Mouse (Mus musculus) spleen, adult 2 months (tissue): ENCODE measurements around the gene Lrrc3. TPM values are rescaled to one million over a fixed set of nuclear protein-coding genes. Genes with fewer than 3 reads are reported as not detected.

Experiments
- DNase-seq, 2 experiments: peaks; one replicate each; pipeline versions ENCODE4 v3.0.0 to v3.0.0-alpha.2; 2012 to 2021; ENCODE audit warnings: low spot score in 2 of 2, low read depth in 1 of 2
- H3K27ac ChIP-seq: fragments of 200-500 bp; 2 replicates; pipeline ENCODE4 v1.5.1; 2012; ENCODE audit warnings: low read length, inconsistent platforms; ENCODE audit not compliant: insufficient read depth
- H3K27me3 ChIP-seq: fragments of 200-500 bp; 2 replicates; pipeline ENCODE4 v1.6.1; 2012; ENCODE audit warnings: mild to moderate bottlenecking, moderate library complexity, low read length, inconsistent platforms; ENCODE audit not compliant: control insufficient read depth, insufficient read depth
- H3K36me3 ChIP-seq: fragments of 200-500 bp; 2 replicates; pipeline ENCODE4 v1.6.1; 2012; ENCODE audit warnings: mild to moderate bottlenecking, low read length, inconsistent platforms; ENCODE audit not compliant: control insufficient read depth, insufficient read depth
- H3K4me1 ChIP-seq: fragments of 200-500 bp; 2 replicates; pipeline ENCODE4 v1.6.1; 2011; ENCODE audit warnings: inconsistent platforms; ENCODE audit not compliant: control insufficient read depth, insufficient read depth, insufficient read length
- H3K4me3 ChIP-seq: fragments of 200-500 bp; 2 replicates; pipeline ENCODE4 v1.5.1; 2011; ENCODE audit warnings: mild to moderate bottlenecking, inconsistent platforms; ENCODE audit not compliant: insufficient read depth, insufficient read length; ENCODE audit errors: extremely low read depth
- CTCF ChIP-seq: fragments of 200-500 bp; IDR thresholded peaks from 2 replicates; pipeline ENCODE4 v1.5.1; 2011; ENCODE audit warnings: mild to moderate bottlenecking, inconsistent platforms; ENCODE audit not compliant: insufficient read depth, insufficient read length, insufficient replicate concordance; ENCODE audit errors: extremely low read depth
- POLR2A ChIP-seq: fragments of 200-500 bp; IDR thresholded peaks from 2 replicates; pipeline ENCODE4 v1.6.1; 2011; ENCODE audit warnings: low read depth, low read length, inconsistent platforms
- WGBS: fragments of 180-500 bp; shearing (Covaris S2); methylation state at CpG from one replicate; pipeline ENCODE4 v1.1.7; 2018; 5-methylcytosine and 5-hydroxymethylcytosine counted together
- polyA plus RNA-seq: library from polyadenylated mRNA; depleted of rRNA; stranded (reverse); fragments of >200 nt; gene quantifications from 2 replicates; pipeline ENCODE4 v1.2.3, GENCODE M21; 2012

Gene Lrrc3
- polyA plus RNA-seq, 1 experiment, result 1.2 TPM

- H3K27me3 ChIP-seq, result no peaks in the 10 kb centered on the region
- no peaks in the 10 kb centered on the region for H3K36me3 ChIP-seq
- no peak overlapping the region for H3K27ac ChIP-seq
- 65% methylated on average over 8 of the region's 8 CpGs for WGBS
- TF ChIP-seq POLR2A (no peak), CTCF (peak; percentile 73; the same call in 1 of the 2 replicates)
- DNase-seq, result peak in 1 of 2 experiments; percentile 51
- no peak overlapping the region for H3K4me3 ChIP-seq
- H3K4me1 ChIP-seq, result no peaks in the 10 kb centered on the region
Observed at GRCm38 (mm10) chr10:77916636-77917335, 14.4 kb upstream of the Lrrc3 start.

GRCm38 (mm10) chr10:77913292-77913691 lies 11.0 kb upstream of the Lrrc3 start:
- TF ChIP-seq POLR2A (no peak), CTCF (no peak)
- WGBS, result 72% methylated on average over 4 of the region's 4 CpGs
- Histone ChIP-seq H3K36me3 (no peaks in the 10 kb centered on the region), H3K4me3 (no peak overlapping the region), H3K27me3 (no peaks in the 10 kb centered on the region), H3K27ac (no peak overlapping the region), H3K4me1 (no peaks in the 10 kb centered on the region)
- DNase-seq, result no peak

- Histone ChIP-seq H3K4me3 (no peak overlapping the region), H3K27ac (no peak overlapping the region), H3K36me3 (no peaks in the 10 kb centered on the region), H3K27me3 (no peaks in the 10 kb centered on the region), H3K4me1 (no peaks in the 10 kb centered on the region)
- TF ChIP-seq POLR2A, result no peak
- no peak for TF ChIP-seq CTCF
- no peak for DNase-seq
- 56% methylated on average over 7 of the region's 7 CpGs for WGBS
Observed at GRCm38 (mm10) chr10:77912605-77913004, 10.3 kb upstream of the Lrrc3 start.

- DNase-seq, result no peak
- Histone ChIP-seq H3K36me3 (no peaks in the 10 kb centered on the region), H3K27ac (no peak overlapping the region), H3K27me3 (peaks cover 16% of the 10 kb centered on the region), H3K4me1 (peaks cover 5% of the 10 kb centered on the region; the same call in 1 of the 2 replicates), H3K4me3 (peak overlapping the region; percentile 33)
- TF ChIP-seq CTCF, result no peak
- TF ChIP-seq POLR2A, result no peak
- 9% methylated on average over 34 of the region's 35 CpGs for WGBS
Observed at GRCm38 (mm10) chr10:77902894-77903715, 769 bp upstream of the Lrrc3 start.

- Histone ChIP-seq H3K4me3 (peak overlapping the region; percentile 45; the same call in 1 of the 2 replicates), H3K4me1 (peaks cover 5% of the 10 kb centered on the region; the same call in 1 of the 2 replicates), H3K27ac (no peak overlapping the region), H3K27me3 (peaks cover 16% of the 10 kb centered on the region), H3K36me3 (no peaks in the 10 kb centered on the region)
- no peak for DNase-seq
- no peak for TF ChIP-seq CTCF
- no peak for TF ChIP-seq POLR2A
- 11% methylated on average over 14 of the region's 14 CpGs for WGBS
Observed at GRCm38 (mm10) chr10:77901871-77902210, 495 bp downstream of the Lrrc3 start.

GRCm38 (mm10) chr10:77900903-77901818 lies 1.2 kb downstream of the Lrrc3 start:
- 88% methylated on average over 27 of the region's 27 CpGs for WGBS
- Histone ChIP-seq H3K4me1 (peaks cover 5% of the 10 kb centered on the region; the same call in 1 of the 2 replicates), H3K27ac (no peak overlapping the region), H3K36me3 (no peaks in the 10 kb centered on the region), H3K27me3 (peaks cover 16% of the 10 kb centered on the region), H3K4me3 (no peak overlapping the region)
- no peak for DNase-seq
- TF ChIP-seq CTCF (no peak), POLR2A (no peak)
